Mouse (Mus musculus): ENCODE results near the gene Olfr1328.
"Not testable (repeated sequence)": the region's sequence is repeated elsewhere in the genome, so short reads cannot be mapped to it uniquely, and the experiment has no call there.

Gene Olfr1328

GRCm38 (mm10) chr4:118938512-118938911, at the start of gene Olfr1328:
TSS of gene Olfr1328 (minus strand) at chr4:118938612.
- no peak for DNase-seq (ENCODE audit: inconsistent age in 2 of 2, low spot score in 1 of 2)

GRCm38 (mm10) chr4:118985291-118985690, 46.9 kb upstream of the Olfr1328 start:
- DNase-seq (ENCODE audit: inconsistent age in 2 of 2, low spot score in 1 of 2), result no peak

GRCm38 (mm10) chr4:118973281-118973680, 34.9 kb upstream of the Olfr1328 start:
- no peak for DNase-seq (ENCODE audit: inconsistent age in 2 of 2, low spot score in 1 of 2)

GRCm38 (mm10) chr4:118967711-118968110, 29.3 kb upstream of the Olfr1328 start:
- no peak for DNase-seq (ENCODE audit: inconsistent age in 2 of 2, low spot score in 1 of 2)

- DNase-seq (ENCODE audit: inconsistent age in 2 of 2, low spot score in 1 of 2), result peak; percentile 14 to 26
These were observed 22.8 kb upstream of the Olfr1328 start, which contains the start of gene Lao1 for GRCm38 (mm10) chr4:118961141-118961628. TSS of gene Lao1 (plus strand) at chr4:118961578.

- DNase-seq (ENCODE audit: inconsistent age in 2 of 2, low spot score in 1 of 2), result no peak
These were observed 20.4 kb upstream of the Olfr1328 start for GRCm38 (mm10) chr4:118958812-118959211.

GRCm38 (mm10) chr4:118931326-118931725, 7.1 kb downstream of the Olfr1328 start:
- not testable (repeated sequence) for DNase-seq (ENCODE audit: inconsistent age in 2 of 2, low spot score in 1 of 2)

- not testable (repeated sequence) for DNase-seq (ENCODE audit: inconsistent age in 2 of 2, low spot score in 1 of 2)
These were observed 21.0 kb downstream of the Olfr1328 start, which contains the start of gene Olfr1329 for GRCm38 (mm10) chr4:118917365-118917764. TSS of gene Olfr1329 (minus strand) at chr4:118917465.

GRCm38 (mm10) chr4:118901981-118902380, 36.4 kb downstream of the Olfr1328 start:
- no peak for DNase-seq (ENCODE audit: inconsistent age in 2 of 2, low spot score in 1 of 2)

- no peak for DNase-seq (ENCODE audit: inconsistent age in 2 of 2, low spot score in 1 of 2)
These were observed 50.1 kb downstream of the Olfr1328 start, which contains the start of gene Olfr1330 for GRCm38 (mm10) chr4:118888297-118888696. TSS of gene Olfr1330 (plus strand) at chr4:118888597.

Measured in adrenal gland, adult (tissue).